Mouse (Mus musculus): ENCODE measurements around the gene Ube2h. TPM values are rescaled to one million over a fixed set of nuclear protein-coding genes. Genes with fewer than 3 reads are reported as not detected.

The Ube2h gene
- polyA plus RNA-seq (2012; rRNA removed) = 35.1 and 38.3 TPM in 2 replicates

- peak within 1 kb of the TSS; percentile 78 for H3K27ac ChIP-seq (ENCODE audit: insufficient read depth, low read depth, low read length)
- DNase-seq = peak; percentile 99
- H3K4me1 ChIP-seq (ENCODE audit: control insufficient read depth, insufficient read depth, low read length) = peaks cover 17% of the 10 kb centered on the region; the same call in 1 of the 2 replicates
- no peaks in the 10 kb centered on the region for H3K36me3 ChIP-seq (ENCODE audit: control insufficient read depth, insufficient read depth, low read length)
- TF ChIP-seq CTCF (conservative IDR thresholded peaks at IDR 0.05; ENCODE audit: insufficient read depth, insufficient read length, low read depth, low read length) (no peak), POLR2A (IDR thresholded peaks at IDR 0.05; ENCODE audit: low read depth, low read length) (peak; percentile 89)
- H3K27me3 ChIP-seq (replicated peaks; ENCODE audit: control insufficient read depth, insufficient read depth, low read length) = no peaks in the 10 kb centered on the region
- 1% methylated on average over 33 of the region's 33 CpGs for WGBS
- peak within 1 kb of the TSS; percentile 96 for H3K4me3 ChIP-seq (ENCODE audit: insufficient read depth, low read depth, low read length)
Observed at GRCm38 (mm10) chr6:30304399-30304917, at the start of gene Ube2h. Ube2h (minus strand) TSS chr6:30304539.

GRCm38 (mm10) chr6:30353661-30354060 is 49.3 kb upstream of the Ube2h start:
- Histone ChIP-seq H3K27ac (ENCODE audit: insufficient read depth, low read depth, low read length) (no peak overlapping the region), H3K27me3 (replicated peaks; ENCODE audit: control insufficient read depth, insufficient read depth, low read length) (no peaks in the 10 kb centered on the region), H3K36me3 (ENCODE audit: control insufficient read depth, insufficient read depth, low read length) (no peaks in the 10 kb centered on the region), H3K4me3 (ENCODE audit: insufficient read depth, low read depth, low read length) (no peak overlapping the region), H3K4me1 (ENCODE audit: control insufficient read depth, insufficient read depth, low read length) (no peaks in the 10 kb centered on the region; the same call in 1 of the 2 replicates)
- TF ChIP-seq POLR2A (IDR thresholded peaks at IDR 0.05; ENCODE audit: low read depth, low read length) (no peak), CTCF (conservative IDR thresholded peaks at IDR 0.05; ENCODE audit: insufficient read depth, insufficient read length, low read depth, low read length) (no peak)
- WGBS = 88% methylated on average over 8 of the region's 8 CpGs
- no peak for DNase-seq

GRCm38 (mm10) chr6:30352762-30353161 is 48.4 kb upstream of the Ube2h start:
- DNase-seq = no peak
- 33% methylated on average over 8 of the region's 8 CpGs for WGBS
- H3K36me3 ChIP-seq (ENCODE audit: control insufficient read depth, insufficient read depth, low read length) = no peaks in the 10 kb centered on the region
- no peaks in the 10 kb centered on the region; the same call in 1 of the 2 replicates for H3K4me1 ChIP-seq (ENCODE audit: control insufficient read depth, insufficient read depth, low read length)
- no peak overlapping the region for H3K27ac ChIP-seq (ENCODE audit: insufficient read depth, low read depth, low read length)
- H3K27me3 ChIP-seq (replicated peaks; ENCODE audit: control insufficient read depth, insufficient read depth, low read length) = no peaks in the 10 kb centered on the region
- no peak for TF ChIP-seq CTCF (conservative IDR thresholded peaks at IDR 0.05; ENCODE audit: insufficient read depth, insufficient read length, low read depth, low read length)
- TF ChIP-seq POLR2A (IDR thresholded peaks at IDR 0.05; ENCODE audit: low read depth, low read length) = no peak
- no peak overlapping the region for H3K4me3 ChIP-seq (ENCODE audit: insufficient read depth, low read depth, low read length)

GRCm38 (mm10) chr6:30351290-30351689 is 47.0 kb upstream of the Ube2h start:
- WGBS = 74% methylated on average over 9 of the region's 9 CpGs
- no peak for TF ChIP-seq POLR2A (IDR thresholded peaks at IDR 0.05; ENCODE audit: low read depth, low read length)
- TF ChIP-seq CTCF (conservative IDR thresholded peaks at IDR 0.05; ENCODE audit: insufficient read depth, insufficient read length, low read depth, low read length) = no peak
- Histone ChIP-seq H3K27me3 (replicated peaks; ENCODE audit: control insufficient read depth, insufficient read depth, low read length) (no peaks in the 10 kb centered on the region), H3K4me3 (ENCODE audit: insufficient read depth, low read depth, low read length) (no peak overlapping the region), H3K36me3 (ENCODE audit: control insufficient read depth, insufficient read depth, low read length) (no peaks in the 10 kb centered on the region), H3K4me1 (ENCODE audit: control insufficient read depth, insufficient read depth, low read length) (no peaks in the 10 kb centered on the region), H3K27ac (ENCODE audit: insufficient read depth, low read depth, low read length) (no peak overlapping the region)
- DNase-seq = no peak

- H3K27ac ChIP-seq (ENCODE audit: insufficient read depth, low read depth, low read length) = no peak overlapping the region
- H3K27me3 ChIP-seq (replicated peaks; ENCODE audit: control insufficient read depth, insufficient read depth, low read length) = no peaks in the 10 kb centered on the region
- TF ChIP-seq CTCF (conservative IDR thresholded peaks at IDR 0.05; ENCODE audit: insufficient read depth, insufficient read length, low read depth, low read length) (no peak), POLR2A (IDR thresholded peaks at IDR 0.05; ENCODE audit: low read depth, low read length) (no peak)
- no peaks in the 10 kb centered on the region for H3K36me3 ChIP-seq (ENCODE audit: control insufficient read depth, insufficient read depth, low read length)
- H3K4me1 ChIP-seq (ENCODE audit: control insufficient read depth, insufficient read depth, low read length) = no peaks in the 10 kb centered on the region
- 91% methylated on average over 4 of the region's 4 CpGs for WGBS
- no peak overlapping the region for H3K4me3 ChIP-seq (ENCODE audit: insufficient read depth, low read depth, low read length)
- no peak for DNase-seq
Observed at GRCm38 (mm10) chr6:30347288-30347801, 43.0 kb upstream of the Ube2h start.

DNA sequence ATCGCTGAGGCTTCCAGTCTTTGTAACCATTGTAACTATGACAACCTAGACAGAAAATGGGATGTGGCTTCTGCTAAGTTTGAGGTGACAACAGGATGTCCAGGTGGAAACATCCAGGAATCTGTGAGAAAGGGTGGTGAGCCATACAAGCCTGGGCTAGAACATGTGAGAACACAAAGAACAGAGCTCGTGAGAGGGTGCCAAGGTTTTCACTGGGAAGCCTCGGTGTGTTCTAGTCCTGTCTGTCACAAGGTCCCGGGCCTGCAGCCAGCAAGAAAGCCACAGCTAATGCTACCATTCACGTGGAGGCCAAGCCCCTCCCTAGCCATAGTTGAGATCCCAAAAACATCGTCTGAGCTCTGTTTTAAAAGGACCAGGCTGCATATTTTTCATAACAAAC is 42.4 kb upstream of the Ube2h start:
- no peak for TF ChIP-seq CTCF (conservative IDR thresholded peaks at IDR 0.05; ENCODE audit: insufficient read depth, insufficient read length, low read depth, low read length)
- TF ChIP-seq POLR2A (IDR thresholded peaks at IDR 0.05; ENCODE audit: low read depth, low read length) = no peak
- 53% methylated on average over 6 of the region's 6 CpGs for WGBS
- DNase-seq = no peak
- no peaks in the 10 kb centered on the region for H3K36me3 ChIP-seq (ENCODE audit: control insufficient read depth, insufficient read depth, low read length)
- H3K27me3 ChIP-seq (replicated peaks; ENCODE audit: control insufficient read depth, insufficient read depth, low read length) = no peaks in the 10 kb centered on the region
- no peaks in the 10 kb centered on the region for H3K4me1 ChIP-seq (ENCODE audit: control insufficient read depth, insufficient read depth, low read length)
- H3K4me3 ChIP-seq (ENCODE audit: insufficient read depth, low read depth, low read length) = no peak overlapping the region
- no peak overlapping the region for H3K27ac ChIP-seq (ENCODE audit: insufficient read depth, low read depth, low read length)

DNA sequence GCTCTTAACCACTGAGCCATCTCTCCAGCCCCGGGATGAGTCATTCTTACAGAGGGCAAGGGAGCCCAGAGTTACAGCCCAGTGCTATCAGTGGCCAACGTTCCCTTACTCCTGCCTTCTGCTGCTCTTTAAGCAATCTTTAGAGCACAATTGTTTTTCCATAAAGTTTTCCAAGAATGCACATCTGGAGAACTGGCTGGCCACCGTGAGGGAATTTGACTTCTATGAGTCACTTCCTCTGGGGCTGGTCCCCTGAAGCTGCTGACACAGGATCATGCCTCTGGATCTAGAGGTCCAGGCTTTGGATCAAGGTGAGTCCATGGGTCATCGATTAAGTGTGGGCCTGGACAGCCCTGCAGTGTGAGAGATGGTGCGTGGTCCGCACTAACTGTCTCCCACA is 39.7 kb upstream of the Ube2h start:
- 42% methylated on average over 6 of the region's 6 CpGs for WGBS
- Histone ChIP-seq H3K27ac (ENCODE audit: insufficient read depth, low read depth, low read length) (no peak overlapping the region), H3K4me1 (ENCODE audit: control insufficient read depth, insufficient read depth, low read length) (no peaks in the 10 kb centered on the region), H3K27me3 (replicated peaks; ENCODE audit: control insufficient read depth, insufficient read depth, low read length) (no peaks in the 10 kb centered on the region), H3K4me3 (ENCODE audit: insufficient read depth, low read depth, low read length) (no peak overlapping the region), H3K36me3 (ENCODE audit: control insufficient read depth, insufficient read depth, low read length) (no peaks in the 10 kb centered on the region)
- TF ChIP-seq CTCF (conservative IDR thresholded peaks at IDR 0.05; ENCODE audit: insufficient read depth, insufficient read length, low read depth, low read length) (no peak), POLR2A (IDR thresholded peaks at IDR 0.05; ENCODE audit: low read depth, low read length) (no peak)
- DNase-seq = no peak
